Comparison of ENCODE assay signal across 7 mouse cellular contexts in genomic region chr5:119669741-119670565, GRCm38 (mm10). TPM values are rescaled to one million over a fixed set of nuclear protein-coding genes. Genes with fewer than 3 reads are reported as not detected.
DNase-seq lines count a peak whose midpoint lies in the region; ATAC-seq and TF ChIP-seq lines count a peak whose summit lies in the region.

No protein-coding gene starts in this region.

- peak overlapping the region; percentile 58 for H3ac ChIP-seq in C2C12 (ENCODE audit: control insufficient read depth, insufficient read length, low read depth)

- DNase-seq in ES-CJ7 (ENCODE audit: low read depth, low spot score): peak; percentile 57
- no peak for DNase-seq in spleen, postnatal 14 days (ENCODE audit: low spot score in 2 of 2)
- DNase-seq in layer of hippocampus, postnatal 10 days (ENCODE audit: low spot score in 2 of 2): no peak

- H3K79me3 ChIP-seq in C2C12 (ENCODE audit: low read depth): peaks cover 27% of the 10 kb centered on the region

- no peak for TF ChIP-seq CTCF in C2C12 (IDR thresholded peaks at IDR 0.05; ENCODE audit: control insufficient read depth, insufficient read depth, insufficient read length)
- no peak for TF ChIP-seq CTCF in intestine, postnatal 0 days (IDR thresholded peaks at IDR 0.05; ENCODE audit: low read depth)

- peaks cover 9% of the 10 kb centered on the region for H3K4me1 ChIP-seq in forebrain, embryonic 16.5 days (replicated peaks; ENCODE audit: control insufficient read depth, insufficient read depth, low read length)
- H3K4me1 ChIP-seq in intestine, postnatal 0 days (replicated peaks; ENCODE audit: control insufficient read depth, insufficient read depth, low read length): peaks cover 4% of the 10 kb centered on the region; the same call in 1 of the 2 replicates
- peaks cover 18% of the 10 kb centered on the region for H3K4me1 ChIP-seq in midbrain, embryonic 13.5 days (replicated peaks)

- no peaks in the 10 kb centered on the region for H3K36me3 ChIP-seq in C2C12 (ENCODE audit: control insufficient read depth, insufficient read depth)
- no peaks in the 10 kb centered on the region for H3K36me3 ChIP-seq in forebrain, embryonic 16.5 days (ENCODE audit: control insufficient read depth, insufficient read depth)
- no peaks in the 10 kb centered on the region; the same call in 1 of the 2 replicates for H3K36me3 ChIP-seq in intestine, postnatal 0 days (ENCODE audit: control insufficient read depth, insufficient read depth)
- no peaks in the 10 kb centered on the region for H3K36me3 ChIP-seq in midbrain, embryonic 13.5 days

- H3K27me3 ChIP-seq in C2C12 (ENCODE audit: control insufficient read depth, insufficient read depth, insufficient read length): no peaks in the 10 kb centered on the region
- peaks cover 83% of the 10 kb centered on the region for H3K27me3 ChIP-seq in forebrain, embryonic 16.5 days (replicated peaks; ENCODE audit: control insufficient read depth, insufficient read depth, low read length)
- H3K27me3 ChIP-seq in intestine, postnatal 0 days (replicated peaks; ENCODE audit: control insufficient read depth, insufficient read depth, low read length): peaks cover 23% of the 10 kb centered on the region; the same call in 1 of the 2 replicates
- H3K27me3 ChIP-seq in midbrain, embryonic 13.5 days: peaks cover 97% of the 10 kb centered on the region

- H3K9ac ChIP-seq in forebrain, embryonic 16.5 days (replicated peaks; ENCODE audit: low read depth, low read length): peak overlapping the region; percentile 40; the same call in 1 of the 2 replicates
- H3K9ac ChIP-seq in intestine, postnatal 0 days (ENCODE audit: low read depth, low read length): peak overlapping the region; percentile 63
- peak overlapping the region; percentile 54 for H3K9ac ChIP-seq in midbrain, embryonic 13.5 days (replicated peaks)

- WGBS in forebrain, embryonic 16.5 days: under 1% methylated on average over 61 of the region's 61 CpGs
- WGBS in intestine, postnatal 0 days: 1% methylated on average over 61 of the region's 61 CpGs
- WGBS in midbrain, embryonic 13.5 days: under 1% methylated on average over 58 of the region's 61 CpGs

- no peaks in the 10 kb centered on the region for H3K9me3 ChIP-seq in forebrain, embryonic 16.5 days (ENCODE audit: control insufficient read depth, low read length)
- H3K9me3 ChIP-seq in intestine, postnatal 0 days (ENCODE audit: control insufficient read depth): no peaks in the 10 kb centered on the region
- H3K9me3 ChIP-seq in midbrain, embryonic 13.5 days: no peaks in the 10 kb centered on the region

- ATAC-seq in forebrain, embryonic 16.5 days: no peak; the same call in 1 of the 2 replicates
- ATAC-seq in intestine, postnatal 0 days: no peak
- no peak; the same call in 1 of the 2 replicates for ATAC-seq in midbrain, embryonic 13.5 days

- peak overlapping the region; percentile 53 for H3K4me2 ChIP-seq in forebrain, embryonic 16.5 days (ENCODE audit: low read length)
- H3K4me2 ChIP-seq in intestine, postnatal 0 days (replicated peaks; ENCODE audit: low read depth): peak overlapping the region; percentile 84
- H3K4me2 ChIP-seq in midbrain, embryonic 13.5 days (replicated peaks): peak overlapping the region; percentile 59

- H3K4me3 ChIP-seq in C2C12 (ENCODE audit: insufficient read depth, poor library complexity, severe bottlenecking): peak overlapping the region; percentile 34
- H3K4me3 ChIP-seq in forebrain, embryonic 16.5 days (replicated peaks; ENCODE audit: low read length): peak overlapping the region; percentile 29
- H3K4me3 ChIP-seq in intestine, postnatal 0 days (ENCODE audit: low read depth, low read length): peak overlapping the region; percentile 72
- H3K4me3 ChIP-seq in midbrain, embryonic 13.5 days (replicated peaks): peak overlapping the region; percentile 33

- peaks cover 36% of the 10 kb centered on the region for H3K79me2 ChIP-seq in C2C12 (ENCODE audit: control insufficient read depth, insufficient read depth)

- H3K27ac ChIP-seq in forebrain, embryonic 16.5 days (ENCODE audit: low read length): no peak overlapping the region
- peak overlapping the region; percentile 96 for H3K27ac ChIP-seq in intestine, postnatal 0 days (ENCODE audit: low read depth, low read length)
- no peak overlapping the region; the same call in 1 of the 2 replicates for H3K27ac ChIP-seq in midbrain, embryonic 13.5 days

TF ChIP-seq in C2C12, 6 proteins besides CTCF, POLR2A, EP300 and RAD21:
- TF ChIP-seq MAX (IDR thresholded peaks at IDR 0.05): peak; percentile 70
- no peak for TF ChIP-seq USF1 (IDR thresholded peaks at IDR 0.05; ENCODE audit: low read depth)
TF ChIP-seq in C2C12: peak in this region for 1.

RNA-seq across cellular contexts. Expression of gene Tbx3, which starts 0.5 kb away (rescaled TPM):
- 4.5 TPM for polyA plus RNA-seq in C2C12 (2012; fragmentation: generic; extraction: Trizol)
- polyA plus RNA-seq in forebrain, embryonic 16.5 days (2015; fragmentation: Nextera tagmentation; extraction: Ambion mirVana): 2.1 and 3.0 TPM in 2 replicates
- polyA plus RNA-seq in intestine, postnatal 0 days (2015; fragmentation: Nextera tagmentation; extraction: Ambion mirVana): 30.6 and 42.6 TPM in 2 replicates
- polyA plus RNA-seq in midbrain, embryonic 13.5 days (2015; fragmentation: Nextera tagmentation; extraction: Ambion mirVana): 1.6 and 2.3 TPM in 2 replicates
- 1 to 10 TPM; 3.0 to 3.6 TPM for total RNA-seq in layer of hippocampus, postnatal 10 days (2021)
